Mouse (Mus musculus) lung, embryonic 14.5 days (tissue): ENCODE results near the gene Hoxa3. TPM values are rescaled to one million over a fixed set of nuclear protein-coding genes. Genes with fewer than 3 reads are reported as not detected.

Source experiments
- ATAC-seq: fragments of 200-750 bp; cut with Nextera tagmentation; 2 replicates; pipeline ENCODE4 v1.8.0; 2017; ENCODE audit warnings: mild to moderate bottlenecking, moderate TSS enrichment, moderate library complexity; ENCODE audit not compliant: insufficient read depth
- DNase-seq: peaks from one replicate; pipeline ENCODE4 v3.0.0-alpha.2; 2015
- H3K27ac ChIP-seq: fragments of 300-500 bp; sonication (generic); 2 replicates; pipeline ENCODE4 v1.5.1; 2014; ENCODE audit warnings: low read depth, mild to moderate bottlenecking, moderate library complexity
- H3K27me3 ChIP-seq: fragments of 300-500 bp; sonication (generic); 2 replicates; pipeline ENCODE4 v1.6.1; 2014; ENCODE audit warnings: low read length, control low read depth; ENCODE audit not compliant: insufficient read depth
- H3K36me3 ChIP-seq: fragments of 300-500 bp; sonication (generic); 2 replicates; pipeline ENCODE4 v1.6.1; 2014; ENCODE audit warnings: control low read depth; ENCODE audit not compliant: insufficient read depth
- H3K4me1 ChIP-seq: fragments of 300-500 bp; sonication (generic); 2 replicates; pipeline ENCODE4 v1.6.1; 2014; ENCODE audit warnings: antibody characterized with exemption, control low read depth; ENCODE audit not compliant: insufficient read depth
- H3K4me2 ChIP-seq: fragments of 300-500 bp; sonication (generic); 2 replicates; pipeline ENCODE4 v1.6.1; 2014; ENCODE audit warnings: mild to moderate bottlenecking
- H3K4me3 ChIP-seq: fragments of 300-500 bp; sonication (generic); 2 replicates; pipeline ENCODE4 v1.5.1; 2014; ENCODE audit warnings: low read depth, low read length
- H3K9ac ChIP-seq: fragments of 300-500 bp; sonication (generic); 2 replicates; pipeline ENCODE4 v1.6.1; 2014
- H3K9me3 ChIP-seq: fragments of 300-500 bp; sonication (generic); 2 replicates; pipeline ENCODE4 v1.6.1; 2016; ENCODE audit warnings: low read depth, low read length, control low read depth
- CTCF ChIP-seq: IDR thresholded peaks from 2 replicates; pipeline ENCODE4 v1.5.1; 2016; ENCODE audit warnings: antibody characterized with exemption, low read depth
- WGBS: fragments of 180-500 bp; shearing (Covaris S2); extraction: QIAGEN DNeasy Blood & Tissue Kit; methylation state at CpG from one replicate; pipeline ENCODE4 v1.1.7; 2014; 5-methylcytosine and 5-hydroxymethylcytosine counted together
- polyA plus RNA-seq: library from polyadenylated mRNA; unstranded; fragments of >200 nt; fragmentation: Nextera tagmentation; extraction: Ambion mirVana; gene quantifications from 2 replicates; pipeline ENCODE4 v1.2.1, GENCODE M21; 2014

Hoxa3 gene
- polyA plus RNA-seq, 1 experiment from 2014 or later, result 11.3 TPM

GRCm38 (mm10) chr6:52205638-52206621 is 7.2 kb downstream of the Hoxa3 start:
- ATAC-seq (no peak), DNase-seq (peak; percentile 61)
- H3K4me2 ChIP-seq, result peak overlapping the region; percentile 87
- H3K9me3 ChIP-seq, result no peaks in the 10 kb centered on the region
- no peak for TF ChIP-seq CTCF
- peaks cover 3% of the 10 kb centered on the region; the same call in 1 of the 2 replicates for H3K4me1 ChIP-seq
- peak overlapping the region; percentile 100 for H3K9ac ChIP-seq
- peaks cover 24% of the 10 kb centered on the region for H3K36me3 ChIP-seq
- WGBS, result 14% methylated on average over 55 of the region's 55 CpGs
- H3K4me3 ChIP-seq, result peak overlapping the region; percentile 90
- H3K27ac ChIP-seq, result peak overlapping the region; percentile 83
- H3K27me3 ChIP-seq, result peaks cover 83% of the 10 kb centered on the region

GRCm38 (mm10) chr6:52205221-52205620 is 7.9 kb downstream of the Hoxa3 start:
- H3K9me3 ChIP-seq, result no peaks in the 10 kb centered on the region
- ATAC-seq (no peak), DNase-seq (no peak)
- WGBS, result 16% methylated on average over 14 of the region's 14 CpGs
- H3K4me3 ChIP-seq, result peak overlapping the region; percentile 90
- peak overlapping the region; percentile 87 for H3K4me2 ChIP-seq
- H3K4me1 ChIP-seq, result peaks cover 3% of the 10 kb centered on the region; the same call in 1 of the 2 replicates
- H3K27ac ChIP-seq, result peak overlapping the region; percentile 83
- peaks cover 83% of the 10 kb centered on the region for H3K27me3 ChIP-seq
- peaks cover 24% of the 10 kb centered on the region for H3K36me3 ChIP-seq
- peak overlapping the region; percentile 100 for H3K9ac ChIP-seq
- TF ChIP-seq CTCF, result no peak

- no peaks in the 10 kb centered on the region for H3K9me3 ChIP-seq
- peak; percentile 78 for TF ChIP-seq CTCF
- peaks cover 3% of the 10 kb centered on the region; the same call in 1 of the 2 replicates for H3K4me1 ChIP-seq
- under 1% methylated on average over 65 of the region's 65 CpGs for WGBS
- peaks cover 79% of the 10 kb centered on the region for H3K27me3 ChIP-seq
- peaks cover 24% of the 10 kb centered on the region for H3K36me3 ChIP-seq
- H3K9ac ChIP-seq, result peak within 1 kb of the TSS; percentile 100
- H3K27ac ChIP-seq, result peak within 1 kb of the TSS; percentile 97
- DNase-seq, result peak; percentile 98
- H3K4me2 ChIP-seq, result peak within 1 kb of the TSS; percentile 87
- H3K4me3 ChIP-seq, result peak within 1 kb of the TSS; percentile 90
- peak; percentile 88 for ATAC-seq
These were observed 8.9 kb downstream of the Hoxa3 start, which contains the start of gene Hoxa5 for GRCm38 (mm10) chr6:52204050-52204752. Gene Hoxa5, minus strand, starts transcription at chr6:52204587.

GRCm38 (mm10) chr6:52203371-52204049 is 9.6 kb downstream of the Hoxa3 start:
- H3K27ac ChIP-seq, result peak overlapping the region; percentile 97
- no peaks in the 10 kb centered on the region; the same call in 1 of the 2 replicates for H3K4me1 ChIP-seq
- H3K4me2 ChIP-seq, result peak overlapping the region; percentile 87
- peak overlapping the region; percentile 90 for H3K4me3 ChIP-seq
- peak overlapping the region; percentile 100 for H3K9ac ChIP-seq
- under 1% methylated on average over 45 of the region's 46 CpGs for WGBS
- TF ChIP-seq CTCF, result no peak
- DNase-seq (peak; percentile 40), ATAC-seq (no peak)
- no peaks in the 10 kb centered on the region for H3K9me3 ChIP-seq
- H3K27me3 ChIP-seq, result peaks cover 77% of the 10 kb centered on the region
- peaks cover 24% of the 10 kb centered on the region for H3K36me3 ChIP-seq

GRCm38 (mm10) chr6:52203121-52203370 is 10.1 kb downstream of the Hoxa3 start:
- Histone ChIP-seq H3K4me1 (no peaks in the 10 kb centered on the region; the same call in 1 of the 2 replicates), H3K36me3 (peaks cover 24% of the 10 kb centered on the region), H3K9ac (peak overlapping the region; percentile 100), H3K4me2 (peak overlapping the region; percentile 87), H3K27me3 (peaks cover 74% of the 10 kb centered on the region), H3K4me3 (peak overlapping the region; percentile 90), H3K9me3 (no peaks in the 10 kb centered on the region), H3K27ac (peak overlapping the region; percentile 97)
- peak; percentile 41 for DNase-seq
- no peak for TF ChIP-seq CTCF
- WGBS, result under 1% methylated on average over 10 of the region's 10 CpGs
- ATAC-seq, result no peak

GRCm38 (mm10) chr6:52202362-52203120 is 10.6 kb downstream of the Hoxa3 start:
- peaks cover 24% of the 10 kb centered on the region for H3K36me3 ChIP-seq
- peak overlapping the region; percentile 90 for H3K4me3 ChIP-seq
- peak overlapping the region; percentile 97 for H3K27ac ChIP-seq
- H3K9me3 ChIP-seq, result no peaks in the 10 kb centered on the region
- H3K4me2 ChIP-seq, result peak overlapping the region; percentile 87
- DNase-seq, result peak; percentile 53
- WGBS, result 8% methylated on average over 22 of the region's 22 CpGs
- no peak for ATAC-seq
- TF ChIP-seq CTCF, result no peak
- H3K4me1 ChIP-seq, result no peaks in the 10 kb centered on the region; the same call in 1 of the 2 replicates
- H3K27me3 ChIP-seq, result peaks cover 73% of the 10 kb centered on the region
- H3K9ac ChIP-seq, result peak overlapping the region; percentile 100
